Mouse (Mus musculus) cerebellum, postnatal 10 days (tissue): Measurements from ENCODE around the gene Zcchc2.

Experiments
- DNase-seq, 2 experiments: peaks; one replicate each; pipeline ENCODE4 v3.0.0; 2021; ENCODE audit warnings: mixed read lengths in 2 of 2

Gene Zcchc2

DNA sequence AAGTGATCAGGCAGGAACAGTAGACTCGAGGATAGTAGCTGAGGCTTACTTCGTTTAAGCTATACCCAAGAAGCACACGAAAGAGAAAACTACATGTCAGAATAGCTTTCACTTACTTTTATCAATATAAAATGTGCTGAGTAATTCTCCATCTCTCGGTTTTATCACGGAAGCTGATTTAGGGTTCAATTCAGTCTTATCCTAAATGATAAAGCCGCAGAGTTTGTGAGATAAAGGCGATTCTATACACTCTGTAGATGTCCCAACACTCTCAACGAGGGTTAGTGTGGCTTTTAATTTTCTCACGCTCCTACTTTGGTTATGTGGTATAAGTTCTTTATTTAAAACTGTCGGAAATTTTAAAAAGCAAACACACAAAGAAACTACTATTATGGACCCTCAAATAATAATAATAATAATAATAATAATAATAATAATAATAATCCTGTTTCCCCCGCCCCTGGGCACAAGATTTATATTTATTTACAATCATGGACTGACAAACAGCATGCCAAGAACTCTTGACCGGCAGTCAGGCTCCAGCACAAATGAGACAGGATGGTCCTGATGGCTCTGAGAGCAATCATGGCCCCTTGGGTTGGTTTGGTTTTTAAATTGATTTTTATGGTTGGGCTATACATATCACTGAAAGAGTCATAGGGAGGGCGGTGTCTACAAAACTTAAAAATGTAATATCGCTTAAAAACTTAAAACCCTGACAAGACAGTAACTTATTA, 1.1 kb upstream of the Zcchc2 start:
- no peak for DNase-seq

DNA sequence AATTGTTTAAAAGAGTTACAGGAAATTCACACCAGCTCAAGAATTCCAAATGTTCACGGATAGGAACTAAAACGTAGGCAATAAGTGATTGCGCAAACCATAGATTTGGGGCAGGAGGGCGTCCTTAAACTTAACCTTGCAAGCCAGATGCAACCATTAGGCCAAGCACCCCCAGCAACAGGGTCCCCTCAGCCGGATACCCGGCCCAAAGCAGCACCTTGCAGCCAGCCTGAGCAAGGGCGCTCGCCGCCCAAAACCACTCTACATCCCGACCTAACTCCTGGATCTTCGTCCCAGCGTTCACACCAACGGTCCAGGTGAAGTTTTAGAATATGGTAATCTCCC, 594 bp upstream of the Zcchc2 start:
- DNase-seq, result no peak

DNA sequence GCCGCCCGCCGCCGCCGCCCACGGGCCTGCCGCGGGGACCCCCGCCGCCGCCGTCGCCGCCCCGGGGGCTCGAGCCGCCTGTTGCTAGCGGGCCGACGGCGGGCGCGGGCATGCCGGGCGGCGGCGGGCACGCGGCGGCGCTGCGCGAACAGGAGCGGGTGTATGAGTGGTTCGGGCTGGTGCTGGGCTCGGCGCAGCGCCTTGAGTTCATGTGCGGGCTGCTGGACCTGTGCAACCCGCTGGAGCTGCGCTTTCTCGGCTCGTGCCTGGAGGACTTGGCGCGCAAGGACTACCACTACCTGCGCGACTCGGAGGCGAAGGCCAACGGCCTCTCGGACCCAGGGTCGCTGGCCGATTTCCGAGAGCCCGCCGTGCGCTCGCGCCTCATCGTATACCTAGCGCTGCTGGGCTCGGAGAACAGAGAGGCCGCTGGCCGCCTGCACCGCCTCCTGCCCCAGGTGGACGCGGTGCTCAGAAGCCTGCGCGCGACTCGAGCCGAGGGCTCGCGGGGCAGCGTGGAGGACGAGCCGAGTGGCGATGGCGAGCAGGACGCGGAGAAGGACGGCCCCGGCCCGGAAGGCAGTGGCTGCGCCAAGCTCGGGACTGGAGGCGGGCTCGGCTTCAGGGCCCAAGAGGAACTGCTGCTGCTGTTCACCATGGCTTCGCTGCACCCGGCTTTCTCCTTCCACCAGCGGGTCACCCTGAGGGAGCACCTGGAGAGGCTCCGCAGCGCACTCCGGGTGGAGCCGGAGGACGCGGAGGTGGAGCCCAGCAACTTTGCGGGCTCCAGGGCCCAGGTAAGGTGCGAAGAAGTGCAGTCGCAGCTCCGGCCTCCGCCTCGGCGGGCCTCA, 930 bp downstream of the Zcchc2 start:
- DNase-seq, result peak; percentile 75 to 81

DNA sequence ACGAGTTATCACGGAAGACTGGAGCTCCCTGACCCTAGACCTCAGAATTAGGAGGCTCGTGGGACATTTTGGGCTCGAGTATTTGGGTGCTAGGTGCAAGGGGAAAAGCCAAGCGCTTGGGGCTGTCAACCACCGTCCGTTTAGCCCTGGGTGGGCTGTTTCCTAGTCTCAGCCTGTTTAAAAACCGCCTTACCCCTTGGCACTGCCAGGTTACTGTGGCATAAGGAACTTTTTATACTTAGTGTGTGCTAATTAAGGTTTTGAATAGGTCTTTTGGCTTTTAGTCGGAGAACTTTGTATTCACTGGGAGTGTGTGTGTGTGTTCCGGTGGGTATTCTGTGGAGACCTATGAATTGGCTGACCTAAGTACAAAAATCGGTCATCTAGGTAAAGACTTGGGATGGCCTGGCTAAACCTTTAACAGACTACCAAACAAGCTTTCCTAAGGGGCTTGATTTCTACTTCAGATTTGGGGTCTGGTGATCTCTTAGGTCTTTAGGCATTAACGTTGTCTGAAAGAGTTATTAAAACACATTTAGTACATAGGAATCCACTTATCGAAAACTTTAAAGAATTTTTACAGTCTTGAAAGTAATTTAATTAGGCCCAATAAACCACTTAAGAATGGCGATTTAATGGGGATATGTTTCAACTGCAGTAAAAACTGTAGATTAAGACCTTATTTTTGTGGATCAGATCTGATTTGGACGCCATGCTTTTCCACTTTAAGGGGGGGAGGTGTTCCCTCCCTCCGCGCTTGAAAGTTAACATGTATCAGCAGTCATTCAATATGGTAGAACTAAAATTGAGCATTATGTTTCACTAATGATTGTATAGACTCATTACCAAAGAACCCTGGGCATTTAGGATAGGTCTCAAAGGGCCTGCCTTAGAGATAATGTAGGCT, 2.0 kb downstream of the Zcchc2 start:
- DNase-seq, result no peak

DNA sequence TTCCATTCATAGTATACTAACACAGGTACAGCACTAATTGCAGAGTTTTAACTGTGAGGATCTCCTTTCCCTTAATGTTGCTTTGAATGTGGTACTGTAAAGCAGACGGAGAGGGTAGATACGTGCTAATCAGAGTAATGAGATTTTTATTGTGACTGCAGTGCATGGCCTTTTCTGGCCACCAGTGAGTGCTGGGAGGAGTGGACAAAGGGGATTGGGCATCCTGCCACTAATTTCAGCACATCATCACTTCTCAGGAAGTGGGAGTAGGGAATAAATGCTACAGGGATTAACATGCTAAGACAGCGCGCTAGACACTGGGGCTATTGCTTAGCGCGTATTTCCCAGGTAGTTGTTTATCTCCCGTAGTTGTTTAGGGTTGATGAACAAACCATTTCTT, 3.0 kb downstream of the Zcchc2 start:
- DNase-seq, result peak; percentile 70 to 79

DNA sequence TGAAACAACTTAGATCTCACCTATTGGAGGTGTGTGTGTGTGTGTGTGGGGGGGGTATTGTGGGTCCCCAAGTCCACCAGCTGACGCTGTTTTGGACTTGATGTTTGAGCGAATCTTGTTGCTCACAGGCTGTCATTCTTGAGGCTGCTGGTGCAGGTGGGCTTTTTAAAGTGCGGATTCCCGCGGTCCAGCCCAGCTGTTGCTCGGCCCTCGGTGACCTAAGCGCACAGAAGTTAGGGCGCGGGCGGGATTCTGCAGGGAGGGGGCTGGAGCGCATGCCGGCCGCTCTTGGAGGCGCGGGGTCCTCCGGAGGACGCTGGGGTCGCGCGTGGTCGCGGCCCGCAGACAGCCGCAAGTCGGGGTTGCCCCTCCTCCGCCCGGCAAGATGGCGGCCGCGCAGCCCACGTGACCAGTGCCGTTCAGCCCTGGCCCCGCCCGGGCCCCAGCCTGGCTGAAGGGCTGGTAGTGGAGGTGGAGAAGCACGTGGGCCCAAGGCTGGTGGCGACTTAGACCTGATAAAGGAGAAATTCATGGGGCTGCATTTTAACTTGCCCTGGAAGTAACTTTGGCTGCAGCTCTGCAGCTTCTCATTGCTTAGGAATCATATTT, 3.5 kb downstream of the Zcchc2 start:
- DNase-seq, result peak; percentile 96

DNA sequence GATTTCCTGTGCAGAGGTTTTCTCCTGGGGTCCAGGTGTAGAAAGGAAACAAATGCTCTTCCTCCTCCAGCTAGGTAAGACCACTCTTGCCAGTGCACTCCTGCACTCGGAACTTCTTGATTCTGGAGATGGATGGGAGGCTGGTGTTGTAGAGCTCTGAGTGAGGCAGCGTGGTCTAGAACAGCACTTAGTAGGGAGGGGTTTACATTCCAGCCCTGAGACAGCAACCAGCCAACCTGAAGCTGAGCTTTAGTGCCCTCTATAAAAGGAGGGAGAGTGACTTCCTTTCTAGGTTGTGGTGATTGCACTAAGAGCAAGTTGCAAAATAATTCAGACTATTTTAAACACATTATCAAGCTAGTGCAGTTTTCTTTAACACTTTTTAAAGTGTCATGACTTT, 5.8 kb downstream of the Zcchc2 start:
- DNase-seq, result no peak

DNA sequence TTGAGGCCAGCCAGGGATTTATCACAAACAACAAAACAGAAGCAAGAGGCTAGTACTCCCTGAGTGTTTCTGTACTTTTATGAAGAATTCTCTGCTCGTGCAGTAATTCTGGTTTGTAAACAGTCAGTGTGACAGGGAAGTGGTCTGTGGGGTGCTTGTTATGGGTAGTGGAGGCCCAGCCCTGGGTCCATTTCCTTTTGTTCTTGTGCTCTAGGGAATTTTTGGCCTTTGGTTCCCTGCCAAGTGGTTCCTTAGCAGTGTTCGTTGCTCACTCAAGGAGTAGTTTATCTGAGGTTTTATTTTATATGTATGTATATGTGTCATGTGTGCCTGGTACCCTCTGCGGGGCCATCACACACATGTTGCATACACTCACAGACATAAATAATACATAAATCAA, 7.1 kb downstream of the Zcchc2 start:
- DNase-seq, result peak; percentile 19 to 26

DNA sequence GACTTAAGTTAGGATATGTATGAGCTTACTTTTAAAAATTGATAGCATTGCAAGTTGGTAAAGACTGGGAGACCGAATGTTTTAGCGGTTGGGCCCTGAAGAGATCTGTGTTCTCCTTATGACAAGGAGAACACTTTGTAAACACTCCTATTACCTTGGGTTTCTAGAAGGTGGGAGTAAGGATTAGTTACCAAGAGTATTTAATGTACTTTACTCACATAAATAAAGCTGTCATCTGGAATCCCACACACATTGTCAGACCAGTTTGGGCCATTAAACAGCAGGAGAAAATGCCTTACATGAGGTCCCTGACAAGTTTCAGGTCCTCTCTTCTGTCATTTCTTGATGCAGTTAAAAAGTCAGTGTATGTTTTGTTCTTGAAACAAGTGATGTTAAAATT, 9.6 kb downstream of the Zcchc2 start:
- DNase-seq, result no peak

DNA sequence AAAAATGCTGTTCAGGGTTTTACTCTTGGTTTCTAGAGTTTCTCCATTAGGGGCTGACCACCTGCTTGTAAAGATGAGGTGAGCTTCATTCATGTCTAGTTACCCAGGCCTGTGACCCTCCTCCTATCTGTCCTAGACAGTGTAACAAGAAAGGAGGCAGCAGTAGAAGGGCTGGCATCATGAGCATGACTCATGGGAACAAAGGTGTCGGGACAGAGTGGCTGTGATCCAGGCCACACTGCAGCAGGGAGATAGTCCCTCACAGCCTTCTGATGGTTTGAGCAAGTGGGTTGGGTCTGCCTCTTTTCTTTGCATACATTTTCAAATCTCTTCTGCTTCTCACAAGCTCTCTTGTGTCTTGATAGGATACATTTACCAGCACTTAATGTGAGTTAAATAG, 17.4 kb downstream of the Zcchc2 start:
- DNase-seq, result no peak

DNA sequence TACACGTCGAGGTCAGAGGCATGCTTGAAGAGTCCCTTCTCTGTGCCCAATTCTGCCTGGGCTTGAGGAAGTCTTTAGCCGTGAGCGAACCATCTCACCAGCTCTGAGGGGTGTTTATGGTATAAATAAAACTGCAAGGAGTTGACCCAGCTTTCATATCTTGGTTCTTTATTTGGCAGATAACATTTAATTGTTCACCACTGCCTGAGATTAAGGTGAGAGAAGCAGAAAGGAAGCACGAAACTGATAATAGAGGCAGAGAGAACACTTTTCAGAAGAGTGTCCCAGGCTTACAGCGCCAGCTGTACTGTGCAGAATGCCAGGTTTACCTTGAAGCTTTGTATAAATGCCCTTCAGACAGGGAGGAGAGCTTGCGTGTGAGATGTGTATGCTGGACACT, 20.9 kb downstream of the Zcchc2 start:
- DNase-seq, result no peak

DNA sequence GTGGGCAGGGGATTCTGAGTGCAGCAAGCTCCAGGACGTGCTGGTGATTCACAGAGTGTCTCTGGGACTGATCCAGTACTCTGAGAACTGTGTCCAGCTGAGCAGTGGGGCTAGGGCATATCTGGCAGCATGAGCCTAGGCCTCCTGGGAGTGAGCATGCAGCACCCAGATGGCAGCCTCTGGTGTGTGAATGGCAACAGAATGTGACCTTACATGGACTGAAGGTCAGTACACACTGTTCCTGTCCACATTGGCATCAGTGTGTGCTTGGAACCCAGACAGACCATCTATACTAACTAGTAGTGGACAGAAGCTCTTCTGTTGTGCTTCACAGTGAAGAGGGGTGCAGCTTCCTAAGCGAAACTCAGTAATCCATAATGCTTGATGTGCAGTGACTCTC, 23.6 kb downstream of the Zcchc2 start:
- DNase-seq, result no peak

DNA sequence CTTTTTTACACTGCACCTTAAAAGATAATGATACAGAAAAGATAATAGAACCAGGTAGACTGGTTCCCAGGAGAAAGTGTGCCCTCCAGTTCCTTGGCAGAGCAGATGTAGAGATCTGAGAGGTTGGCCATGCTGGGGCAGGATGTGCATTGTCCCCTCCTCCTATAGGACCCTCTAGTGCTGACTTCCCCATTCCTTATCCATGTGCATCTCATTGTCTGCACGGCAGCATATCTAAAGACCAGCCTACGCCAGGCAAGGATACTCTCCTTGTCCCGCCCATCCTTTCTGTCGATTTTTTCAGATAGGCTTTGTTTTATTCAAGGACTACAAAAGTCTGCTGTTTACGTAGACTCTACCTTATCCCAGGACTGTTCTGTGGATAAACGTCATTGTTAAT, 26.1 kb downstream of the Zcchc2 start:
- no peak for DNase-seq

DNA sequence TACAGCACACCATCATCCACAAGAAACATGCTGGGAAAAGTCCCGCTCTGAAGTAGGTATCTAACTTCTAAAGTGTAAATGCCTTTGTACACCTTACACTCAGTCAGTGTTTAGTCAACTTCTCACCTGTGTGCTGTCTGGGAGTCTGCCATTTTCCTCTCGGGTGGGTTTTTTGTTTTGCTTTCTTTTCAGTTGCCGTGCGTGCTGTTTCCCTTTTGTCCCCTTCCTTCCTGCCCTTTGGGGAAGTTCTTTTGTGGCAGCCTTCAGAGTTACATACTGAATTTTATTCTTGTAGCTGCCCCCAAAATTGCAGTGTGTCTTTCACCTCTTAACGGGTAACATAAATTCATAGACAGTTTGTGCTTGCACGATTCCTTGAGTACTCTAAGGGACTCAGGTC, 29.6 kb downstream of the Zcchc2 start:
- DNase-seq, result no peak

DNA sequence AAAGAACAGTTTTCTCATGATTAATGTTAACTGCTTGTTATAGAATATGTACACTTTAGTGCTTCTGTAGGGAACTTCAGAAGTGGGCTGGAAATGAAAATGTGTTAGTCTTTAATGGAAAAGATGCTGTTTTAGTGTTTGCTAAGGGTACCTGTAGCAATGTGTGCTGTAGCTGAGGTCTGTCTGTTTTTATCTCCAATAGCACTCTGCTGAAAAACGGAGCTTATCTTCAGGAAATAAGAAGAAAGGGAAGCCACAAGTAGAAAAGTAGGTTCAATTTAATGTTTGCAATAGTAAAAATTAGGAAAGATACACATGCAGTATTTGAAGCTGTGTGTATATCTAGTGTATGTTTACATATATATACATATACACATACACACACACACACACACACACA, 32.8 kb downstream of the Zcchc2 start:
- no peak for DNase-seq

DNA sequence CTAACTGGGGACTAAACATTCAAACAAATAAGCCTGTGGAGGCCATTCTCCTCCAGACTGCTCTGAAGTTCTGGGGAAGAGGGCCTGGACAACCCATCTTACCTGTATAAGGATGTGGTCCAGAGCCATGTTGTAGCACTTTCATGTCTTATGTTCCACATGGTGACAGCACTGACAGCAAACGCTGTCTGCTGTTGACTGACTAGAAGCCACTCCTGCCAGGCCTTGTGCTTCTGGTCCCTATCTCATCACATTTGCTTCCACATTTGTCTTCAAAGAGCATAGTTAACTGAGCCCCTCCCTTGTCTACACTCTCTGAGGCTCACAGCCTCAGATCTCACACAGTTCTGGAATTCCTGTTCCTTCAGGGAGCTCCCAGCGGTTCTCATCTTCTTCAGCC, 34.0 kb downstream of the Zcchc2 start:
- no peak for DNase-seq

DNA sequence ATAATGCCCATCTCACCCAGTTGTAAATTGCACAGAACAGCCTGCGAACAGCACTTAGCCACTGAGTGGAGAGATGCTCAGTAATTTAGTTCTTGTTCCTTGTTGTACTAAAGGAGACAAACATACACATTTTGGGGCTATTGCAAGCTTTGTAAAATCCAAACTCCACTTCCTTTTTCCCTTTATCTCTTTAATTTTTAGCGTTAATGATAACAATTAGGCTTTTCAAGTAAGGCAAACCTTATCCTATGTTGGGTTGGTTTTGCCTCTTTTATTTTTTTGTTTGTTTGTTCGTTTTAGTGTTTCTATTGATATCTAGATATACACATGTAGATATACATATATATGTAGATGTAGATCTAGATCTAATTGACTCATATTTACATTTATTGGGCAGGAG, 34.6 kb downstream of the Zcchc2 start:
- DNase-seq, result no peak

DNA sequence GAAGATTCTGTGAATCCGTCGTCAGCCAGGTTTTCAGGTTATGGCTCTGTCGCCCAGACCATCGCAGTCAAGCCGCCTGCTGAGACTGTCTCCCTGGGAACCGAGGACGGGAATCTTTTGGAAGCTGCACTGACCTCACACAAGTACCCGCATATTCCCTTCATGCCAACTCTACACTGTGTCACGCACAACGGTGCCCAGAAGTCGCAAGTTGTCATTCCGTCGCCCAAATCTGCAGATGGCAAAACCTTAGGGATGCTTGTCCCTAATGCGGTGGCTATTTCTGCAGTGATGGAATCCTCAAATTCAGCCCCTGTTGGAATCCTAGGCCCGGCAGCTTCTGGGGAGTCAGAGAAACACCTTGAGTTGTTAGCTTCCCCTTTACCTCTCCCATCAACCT, 39.6 kb downstream of the Zcchc2 start:
- peak; percentile 34 to 44 for DNase-seq

DNA sequence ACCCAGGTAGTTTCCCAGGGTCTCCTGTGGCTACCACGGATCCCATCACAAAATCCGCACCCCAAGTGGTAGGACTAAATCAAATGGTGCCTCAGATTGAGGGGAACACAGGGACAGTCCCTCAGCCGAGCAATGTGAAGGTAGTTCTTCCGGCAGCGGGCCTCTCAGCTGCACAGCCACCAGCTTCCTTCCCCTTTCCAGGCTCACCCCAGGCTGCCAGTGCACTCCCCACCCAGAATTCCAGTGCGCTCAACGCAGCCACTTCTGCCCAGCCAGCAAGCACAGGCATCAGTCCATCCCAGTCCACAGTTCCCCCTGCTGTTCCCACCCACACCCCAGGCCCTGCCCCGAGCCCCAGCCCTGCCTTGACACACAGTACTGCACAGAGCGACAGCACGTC, 40.1 kb downstream of the Zcchc2 start:
- peak in 1 of 2 experiments; percentile 14 for DNase-seq

DNA sequence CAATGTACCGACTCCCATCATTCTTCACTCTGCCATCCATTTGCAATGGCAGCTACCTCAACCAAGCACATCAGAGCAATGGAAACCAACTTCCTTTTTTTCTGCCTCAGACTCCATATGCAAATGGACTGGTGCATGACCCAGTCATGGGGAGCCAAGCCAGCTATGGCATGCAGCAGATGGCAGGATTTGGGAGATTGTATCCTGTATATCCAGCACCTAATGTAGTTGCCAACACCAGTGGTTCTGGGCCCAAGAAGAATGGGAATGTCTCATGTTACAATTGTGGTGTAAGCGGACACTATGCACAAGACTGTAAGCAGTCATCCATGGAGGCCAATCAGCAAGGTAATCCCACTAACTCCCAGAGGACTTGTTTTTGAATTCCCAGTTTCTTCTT, 40.7 kb downstream of the Zcchc2 start:
- peak; percentile 40 to 54 for DNase-seq

DNA sequence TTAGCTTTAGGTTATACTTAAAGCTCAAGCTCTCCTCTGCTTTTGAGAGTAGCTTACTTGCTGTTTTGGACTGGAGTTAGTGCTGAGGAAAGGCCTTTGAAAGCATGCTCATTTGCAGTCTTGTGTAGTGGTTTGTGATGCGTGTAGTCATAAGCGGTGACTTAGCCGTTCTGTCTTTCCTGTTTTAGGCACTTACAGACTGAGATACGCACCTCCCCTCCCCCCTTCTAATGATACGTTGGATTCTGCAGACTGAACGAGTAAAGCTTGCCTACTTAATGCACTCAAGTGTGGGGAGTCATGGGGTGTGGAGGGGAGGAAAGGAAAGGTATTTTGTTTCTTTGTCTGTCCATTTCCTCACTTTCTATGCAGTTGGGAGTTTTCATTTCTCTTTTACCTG, 41.7 kb downstream of the Zcchc2 start:
- no peak for DNase-seq

DNA sequence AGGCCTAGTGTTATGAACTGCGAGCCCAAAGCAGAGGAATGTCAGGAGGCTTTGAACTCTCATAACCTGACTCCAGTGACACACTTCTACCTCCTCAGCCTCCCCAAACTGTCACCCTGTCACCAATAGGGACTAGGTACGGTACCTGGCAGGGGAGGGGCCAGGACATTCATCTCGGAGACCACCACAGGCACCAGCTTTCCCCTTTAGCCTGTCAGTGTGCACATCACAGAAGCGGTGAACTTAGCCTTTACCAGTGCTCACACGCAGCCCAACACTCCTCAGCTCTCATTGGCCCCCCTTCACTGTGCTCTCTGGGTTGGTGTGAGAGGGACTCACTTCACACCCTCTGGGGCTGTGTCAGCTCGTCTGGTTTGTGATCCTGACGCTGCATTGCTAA, 44.6 kb downstream of the Zcchc2 start:
- DNase-seq, result no peak
